Mouse (Mus musculus) MEL (cell line): ENCODE measurements around the gene Cldnd2. TPM values are rescaled to one million over a fixed set of nuclear protein-coding genes. Genes with fewer than 3 reads are reported as not detected.

Experiments used
- DNase-seq: peaks from one replicate; pipeline ENCODE4 v3.0.0; 2011; ENCODE audit warnings: low read depth, low spot score
- H3K27ac ChIP-seq: 2 replicates; pipeline ENCODE4 v1.5.1; 2012; ENCODE audit warnings: low read depth, mild to moderate bottlenecking, control low read depth, low read length, moderate library complexity; ENCODE audit not compliant: control insufficient read depth
- H3K27me3 ChIP-seq, 2 experiments: fragments of 150-350 bp in 1 of 2; sonication (generic) in 1 of 2; 2 replicates each; pipeline ENCODE4 v1.6.1; 2012; ENCODE audit warnings: low read length in 2 of 2, mild to moderate bottlenecking in 2 of 2, improper control_type of control experiment in 1 of 2, moderate library complexity in 1 of 2; ENCODE audit not compliant: insufficient read depth in 2 of 2, control insufficient read depth in 1 of 2
- H3K36me3 ChIP-seq, 2 experiments: 2 replicates each; pipeline ENCODE4 v1.6.1; 2012 to 2014; ENCODE audit warnings: low read length in 2 of 2, improper control_type of control experiment in 1 of 2, inconsistent platforms in 1 of 2, mild to moderate bottlenecking in 1 of 2; ENCODE audit not compliant: insufficient read depth in 2 of 2, control insufficient read depth in 1 of 2
- H3K4me1 ChIP-seq, 2 experiments: fragments of 150-350 bp in 1 of 2; sonication (generic) in 1 of 2; 2 replicates each; pipeline ENCODE4 v1.6.1; 2012; ENCODE audit warnings: low read length in 2 of 2, improper control_type of control experiment in 1 of 2, mild to moderate bottlenecking in 1 of 2; ENCODE audit not compliant: insufficient read depth in 2 of 2, control insufficient read depth in 1 of 2
- H3K4me3 ChIP-seq, 2 experiments: fragments of 150-350 bp in 1 of 2; sonication (generic) in 1 of 2; 2 replicates each; pipeline ENCODE4 v1.5.1; 2012; ENCODE audit warnings: low read depth in 2 of 2, low read length in 2 of 2, mild to moderate bottlenecking in 2 of 2, moderate library complexity in 2 of 2, control low read depth in 1 of 2, improper control_type of control experiment in 1 of 2; ENCODE audit not compliant: control insufficient read depth in 1 of 2, insufficient read depth in 1 of 2
- H3K79me2 ChIP-seq: 2 replicates; pipeline ENCODE4 v1.6.1; 2012; ENCODE audit warnings: mild to moderate bottlenecking, low read length, moderate library complexity; ENCODE audit not compliant: control insufficient read depth, poor library complexity, insufficient read depth
- H3K9ac ChIP-seq: 2 replicates; pipeline ENCODE4 v1.6.1; 2012; ENCODE audit warnings: low read depth, mild to moderate bottlenecking, control low read depth, low read length, moderate library complexity; ENCODE audit not compliant: control insufficient read depth, poor library complexity, severe bottlenecking
- H3K9me3 ChIP-seq: fragments of 150-350 bp; sonication (generic); replicated peaks from 2 replicates; pipeline ENCODE4 v1.6.1; 2012; ENCODE audit warnings: mild to moderate bottlenecking, low read length, improper control_type of control experiment, moderate library complexity; ENCODE audit not compliant: insufficient read depth
- CHD2 ChIP-seq: IDR thresholded peaks from 2 replicates; pipeline ENCODE4 v1.6.1; 2011; ENCODE audit warnings: low read length, improper control_type of control experiment
- E2F4 ChIP-seq: IDR thresholded peaks from 2 replicates; pipeline ENCODE4 v1.6.1; 2011; ENCODE audit warnings: low read depth, low read length, improper control_type of control experiment, borderline replicate concordance
- ELF1 ChIP-seq: IDR thresholded peaks from 2 replicates; pipeline ENCODE4 v1.6.1; 2014; ENCODE audit warnings: low read depth, mild to moderate bottlenecking, inconsistent platforms, low read length, improper control_type of control experiment, moderate library complexity
- ETS1 ChIP-seq: IDR thresholded peaks from 2 replicates; pipeline ENCODE4 v1.6.1; 2012; ENCODE audit warnings: low read depth, mild to moderate bottlenecking, inconsistent platforms, low read length, improper control_type of control experiment, moderate library complexity
- HCFC1 ChIP-seq: IDR thresholded peaks from 2 replicates; pipeline ENCODE4 v1.6.1; 2012; ENCODE audit warnings: low read depth, mild to moderate bottlenecking, inconsistent platforms, low read length, improper control_type of control experiment, moderate library complexity
- MAX ChIP-seq: IDR thresholded peaks from 2 replicates; pipeline ENCODE4 v1.6.1; 2011; ENCODE audit warnings: low read length, improper control_type of control experiment
- MAZ ChIP-seq: IDR thresholded peaks from 2 replicates; pipeline ENCODE4 v1.6.1; 2012; ENCODE audit warnings: low read depth, mild to moderate bottlenecking, inconsistent platforms, low read length, improper control_type of control experiment
- MXI1 ChIP-seq: IDR thresholded peaks from 2 replicates; pipeline ENCODE4 v1.6.1; 2011; ENCODE audit warnings: mild to moderate bottlenecking, low read depth, low read length, improper control_type of control experiment
- MYC ChIP-seq: IDR thresholded peaks from 2 replicates; pipeline ENCODE4 v1.6.1; 2011; ENCODE audit warnings: low read depth, mild to moderate bottlenecking, low read length, improper control_type of control experiment, moderate library complexity
- NELFE ChIP-seq: IDR thresholded peaks from 2 replicates; pipeline ENCODE4 v1.6.1; 2011; ENCODE audit warnings: low read depth, low read length, improper control_type of control experiment
- POLR2A ChIP-seq, 2 experiments: IDR thresholded peaks; 2 replicates each; pipeline ENCODE4 v1.6.1; 2011 to 2012; ENCODE audit warnings: low read length in 2 of 2, mild to moderate bottlenecking in 2 of 2, control low read depth in 1 of 2, improper control_type of control experiment in 1 of 2, low read depth in 1 of 2, moderate library complexity in 1 of 2; ENCODE audit not compliant: control insufficient read depth in 1 of 2, insufficient read depth in 1 of 2, poor library complexity in 1 of 2
- POLR2AphosphoS5 ChIP-seq: IDR thresholded peaks from 2 replicates; pipeline ENCODE4 v1.6.1; 2012; ENCODE audit warnings: low read depth, borderline replicate concordance, mild to moderate bottlenecking, inconsistent platforms, low read length, moderate library complexity, mixed read lengths
- RCOR1 ChIP-seq: IDR thresholded peaks from 2 replicates; pipeline ENCODE4 v1.6.1; 2012; ENCODE audit warnings: low read depth, mild to moderate bottlenecking, inconsistent platforms, low read length, improper control_type of control experiment
- SIN3A ChIP-seq: IDR thresholded peaks from 2 replicates; pipeline ENCODE4 v1.6.1; 2012; ENCODE audit warnings: low read length, improper control_type of control experiment, inconsistent platforms
- TAL1 ChIP-seq: IDR thresholded peaks from 2 replicates; pipeline ENCODE4 v1.6.1; 2012; ENCODE audit warnings: mild to moderate bottlenecking, inconsistent platforms, low read length, moderate library complexity, mixed read lengths
- TBP ChIP-seq: IDR thresholded peaks from 2 replicates; pipeline ENCODE4 v1.8.0; 2011; ENCODE audit warnings: low read depth, low read length, improper control_type of control experiment
- TCF12 ChIP-seq: IDR thresholded peaks from 2 replicates; pipeline ENCODE4 v1.6.1; 2014; ENCODE audit warnings: low read depth, mild to moderate bottlenecking, inconsistent platforms, low read length, improper control_type of control experiment, moderate library complexity
- USF1 ChIP-seq: IDR thresholded peaks from 2 replicates; pipeline ENCODE4 v1.6.1; 2014; ENCODE audit warnings: low read depth, mild to moderate bottlenecking, inconsistent platforms, low read length, improper control_type of control experiment, moderate library complexity
- USF2 ChIP-seq, 2 experiments: IDR thresholded peaks; 2 replicates each; pipeline ENCODE4 v1.6.1; 2011 to 2012; ENCODE audit warnings: improper control_type of control experiment in 2 of 2, low read length in 2 of 2, borderline replicate concordance in 1 of 2, inconsistent platforms in 1 of 2, low read depth in 1 of 2, mild to moderate bottlenecking in 1 of 2; ENCODE audit not compliant: insufficient read depth in 1 of 2
- ZMIZ1 ChIP-seq: IDR thresholded peaks from 2 replicates; pipeline ENCODE4 v1.6.1; 2012; ENCODE audit warnings: low read depth, mild to moderate bottlenecking, inconsistent platforms, low read length, improper control_type of control experiment, moderate library complexity
- ZNF384 ChIP-seq: IDR thresholded peaks from 2 replicates; pipeline ENCODE4 v1.6.1; 2012; ENCODE audit warnings: low read depth, mild to moderate bottlenecking, inconsistent platforms, low read length, improper control_type of control experiment
- polyA plus RNA-seq, 2 experiments: library from polyadenylated mRNA; stranded (reverse) in 1 of 2; unstranded in 1 of 2; fragments of >175 nt in 1 of 2; fragments of >200 nt in 1 of 2; gene quantifications; 2 replicates each; pipeline versions ENCODE4 v1.2.1 to v1.2.4; 2012; ENCODE audit warnings: low replicate concordance in 2 of 2, low read depth in 1 of 2; ENCODE audit not compliant: insufficient read length in 2 of 2, insufficient read depth in 1 of 2, missing spikeins in 1 of 2
- total RNA-seq: library from RNA; depleted of rRNA; stranded (reverse); fragments of 300-350 nt; gene quantifications from 2 replicates; pipeline ENCODE4 v1.2.3, GENCODE M21; 2012

Gene Cldnd2
- total and polyA plus RNA-seq, 3 experiments: not detected

DNA sequence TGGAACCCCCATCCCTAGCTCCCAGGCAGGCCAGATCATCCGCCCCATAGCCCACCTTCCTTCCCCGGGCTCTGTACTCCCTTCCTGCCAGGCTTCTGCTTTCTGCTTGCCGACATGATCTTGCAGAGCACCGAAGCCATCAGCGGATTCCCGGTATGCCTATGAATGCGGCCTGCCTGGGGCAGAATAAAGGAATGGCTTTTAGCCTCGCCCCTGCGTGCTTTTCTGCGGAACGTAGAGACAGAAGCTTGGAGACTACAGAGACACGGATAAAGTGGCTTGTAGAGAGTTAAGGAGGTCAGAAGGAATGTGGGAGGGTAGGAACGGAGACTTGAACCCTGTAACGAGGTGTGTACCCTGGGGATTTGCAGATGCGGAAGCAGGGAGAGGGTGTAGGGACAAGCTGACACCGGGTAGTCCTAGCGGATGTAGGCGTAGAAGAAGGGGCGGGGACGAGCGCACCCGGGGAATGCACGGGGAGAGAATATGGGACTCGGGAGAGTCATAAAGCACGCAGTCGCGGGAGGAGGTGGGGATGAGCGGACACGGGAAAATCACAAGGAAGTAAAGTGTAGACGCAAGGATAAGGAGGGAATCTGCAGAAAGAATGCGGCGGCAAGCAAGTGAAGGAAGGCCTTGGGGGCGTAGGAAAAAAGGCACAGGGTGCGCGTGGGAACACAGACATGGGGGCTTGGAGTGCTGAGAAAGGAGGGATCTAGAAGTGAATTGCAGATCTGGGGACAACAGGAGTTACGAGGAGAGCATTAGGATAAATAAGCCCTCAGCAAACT, 2.7 kb downstream of the Cldnd2 start:
- TF ChIP-seq ELF1 (peak; percentile 89), TAL1 (no peak), TBP (0 out of 2 replicates have a peak, but pooled peaks have one; percentile 62), MXI1 (0 out of 2 replicates have a peak, but pooled peaks have one; percentile 24), USF2 (IDR thresholded peaks at IDR 0.05; ENCODE audit: borderline replicate concordance in 1 of 2, insufficient read depth in 1 of 2, low read depth in 1 of 2, low read length in 2 of 2) (no peak), MAX (peak; percentile 41; the same call in 1 of the 2 replicates), ZMIZ1 (peak; percentile 85), SIN3A (peak; percentile 74), ETS1 (peak; percentile 28; the same call in 1 of the 2 replicates), MYC (peak; percentile 11; the same call in 1 of the 2 replicates), ZNF384 (no peak), CHD2 (no peak), E2F4 (peak; percentile 39; the same call in 1 of the 2 replicates), TCF12 (peak; percentile 72), USF1 (no peak), RCOR1 (no peak), POLR2A (IDR thresholded peaks at IDR 0.05; ENCODE audit: control insufficient read depth in 1 of 2, insufficient read depth in 1 of 2, low read depth in 1 of 2, low read length in 2 of 2, poor library complexity in 1 of 2) (peak in 1 of 2 experiments; percentile 85; a peak in 3 of 4 replicates), NELFE (peak; percentile 81), POLR2AphosphoS5 (peak; percentile 73; the same call in 1 of the 2 replicates), MAZ (0 out of 2 replicates have a peak, but pooled peaks have one; percentile 7), HCFC1 (peak; percentile 59)
- Histone ChIP-seq H3K27ac (peak overlapping the region; percentile 73), H3K9ac (peak overlapping the region; percentile 82), H3K79me2 (peaks cover 25% of the 10 kb centered on the region), H3K4me3 (peak overlapping the region; percentile 61 to 70), H3K9me3 (no peaks in the 10 kb centered on the region), H3K36me3 (peaks cover 0 to 18% of the 10 kb centered on the region in 2 experiments; a peak in 2 of 4 replicates), H3K4me1 (peaks cover 2 to 39% of the 10 kb centered on the region in 2 experiments; a peak in 2 of 4 replicates), H3K27me3 (no peaks in the 10 kb centered on the region)
- DNase-seq: peak; percentile 90
